Mouse (Mus musculus) forebrain, embryonic 14.5 days (tissue): Measurements from ENCODE around the gene Sec24c. TPM values are rescaled to one million over a fixed set of nuclear protein-coding genes. Genes with fewer than 3 reads are reported as not detected.

Source experiments
- ATAC-seq: fragments of 200-750 bp; cut with Nextera tagmentation; 2 replicates; pipeline ENCODE4 v1.8.0; 2017; ENCODE audit warnings: mild to moderate bottlenecking, moderate library complexity
- DNase-seq: peaks from one replicate; pipeline ENCODE4 v3.0.0-alpha.2; 2015; ENCODE audit warnings: low spot score
- H3K27ac ChIP-seq: fragments of 300-500 bp; sonication (generic); 2 replicates; pipeline ENCODE4 v1.5.1; 2014; ENCODE audit warnings: low read depth, mild to moderate bottlenecking, control low read depth, low read length, moderate library complexity
- H3K27me3 ChIP-seq: fragments of 300-500 bp; sonication (generic); replicated peaks from 2 replicates; pipeline ENCODE4 v1.6.1; 2014; ENCODE audit warnings: low read length, control low read depth, mixed read lengths; ENCODE audit not compliant: control insufficient read depth, insufficient read depth
- H3K36me3 ChIP-seq: fragments of 300-500 bp; sonication (generic); 2 replicates; pipeline ENCODE4 v1.6.1; 2014; ENCODE audit warnings: low read length, control low read depth; ENCODE audit not compliant: control insufficient read depth, insufficient read depth
- H3K4me1 ChIP-seq: fragments of 300-500 bp; sonication (generic); 2 replicates; pipeline ENCODE4 v1.6.1; 2014; ENCODE audit warnings: antibody characterized with exemption, low read length, control low read depth; ENCODE audit not compliant: control insufficient read depth, insufficient read depth
- H3K4me2 ChIP-seq: fragments of 300-500 bp; sonication (generic); 2 replicates; pipeline ENCODE4 v1.6.1; 2014; ENCODE audit warnings: mild to moderate bottlenecking, control low read depth, low read length
- H3K4me3 ChIP-seq: fragments of 300-500 bp; sonication (generic); 2 replicates; pipeline ENCODE4 v1.5.1; 2014; ENCODE audit warnings: low read depth, low read length, control low read depth
- H3K9ac ChIP-seq: fragments of 300-500 bp; sonication (generic); 2 replicates; pipeline ENCODE4 v1.6.1; 2014; ENCODE audit warnings: mild to moderate bottlenecking, low read length, control low read depth, moderate library complexity
- H3K9me3 ChIP-seq: fragments of 300-500 bp; sonication (generic); replicated peaks from 2 replicates; pipeline ENCODE4 v1.6.1; 2016; ENCODE audit warnings: low read length, control low read depth, mixed read lengths; ENCODE audit not compliant: control insufficient read depth
- WGBS: fragments of 180-500 bp; shearing (Covaris S2); extraction: QIAGEN DNeasy Blood & Tissue Kit; methylation state at CpG from one replicate; pipeline ENCODE4 v1.1.7; 2014; 5-methylcytosine and 5-hydroxymethylcytosine counted together
- polyA plus RNA-seq: library from polyadenylated mRNA; unstranded; fragments of >200 nt; fragmentation: Nextera tagmentation; extraction: Ambion mirVana; gene quantifications from 2 replicates; pipeline ENCODE4 v1.2.1, GENCODE M21; 2014

Sec24c gene
- polyA plus RNA-seq, 1 experiment from 2014 or later = 64.9 TPM

DNA sequence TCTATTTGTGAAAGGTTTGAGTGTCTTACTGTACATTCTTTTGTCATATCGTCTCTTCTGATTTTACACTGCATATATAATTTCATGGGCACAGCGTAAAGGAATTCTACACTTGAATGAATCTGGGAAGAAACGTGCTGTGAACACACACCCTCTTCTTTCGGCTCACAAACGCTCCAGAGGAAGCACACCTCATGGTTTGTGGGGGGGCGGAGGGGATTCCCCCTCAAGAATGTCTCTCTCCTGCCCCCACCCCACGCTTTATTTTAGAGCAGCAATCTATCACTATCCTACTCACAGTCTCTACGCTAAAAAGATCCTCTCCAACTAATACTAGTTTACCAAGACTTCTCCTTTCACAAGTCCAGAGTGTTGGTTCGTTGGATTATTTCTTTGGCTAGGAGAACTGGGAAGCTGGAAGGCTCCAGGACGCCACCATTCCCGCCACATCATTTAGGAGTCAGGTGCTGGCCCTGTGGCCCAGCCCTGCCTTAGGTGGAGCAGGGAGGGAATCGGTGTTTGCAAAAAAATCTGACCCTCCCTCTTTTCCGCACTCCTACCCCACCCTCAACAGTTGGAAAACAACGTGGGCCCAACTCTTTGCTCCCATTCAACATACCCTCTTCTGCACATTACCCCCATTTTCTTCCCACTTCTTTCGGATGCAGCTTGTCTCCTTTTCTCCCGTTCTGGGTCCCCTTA, 34.0 kb upstream of the Sec24c start:
- Histone ChIP-seq H3K36me3 (no peaks in the 10 kb centered on the region), H3K9me3 (no peaks in the 10 kb centered on the region), H3K9ac (peak overlapping the region; percentile 90), H3K27me3 (no peaks in the 10 kb centered on the region), H3K4me3 (peak overlapping the region; percentile 78), H3K4me1 (no peaks in the 10 kb centered on the region), H3K4me2 (peak overlapping the region; percentile 82), H3K27ac (peak overlapping the region; percentile 92)
- peak; percentile 38 for DNase-seq
- peak; percentile 60 for ATAC-seq
- WGBS = 2% methylated on average over 16 of the region's 16 CpGs

- DNase-seq (peak; percentile 99), ATAC-seq (peak; percentile 98)
- no peaks in the 10 kb centered on the region for H3K4me1 ChIP-seq
Measured at GRCm38 (mm10) chr14:20640644-20641437, 33.3 kb upstream of the Sec24c start, which contains the start of gene Usp54. Gene Usp54, minus strand, starts transcription at chr14:20641063.

GRCm38 (mm10) chr14:20641438-20641875, 32.7 kb upstream of the Sec24c start:
- Histone ChIP-seq H3K4me1 (no peaks in the 10 kb centered on the region), H3K9me3 (no peaks in the 10 kb centered on the region), H3K9ac (peak overlapping the region; percentile 90), H3K27me3 (no peaks in the 10 kb centered on the region), H3K27ac (peak overlapping the region; percentile 92; the same call in 1 of the 2 replicates), H3K36me3 (no peaks in the 10 kb centered on the region), H3K4me3 (peak overlapping the region; percentile 78), H3K4me2 (peak overlapping the region; percentile 63)
- 11% methylated on average over 10 of the region's 10 CpGs for WGBS
- no peak for ATAC-seq
- peak; percentile 15 for DNase-seq

More at GRCm38 (mm10) chr14:20640644-20641437, 33.3 kb upstream of the Sec24c start, which contains the start of gene Usp54:
- Histone ChIP-seq H3K36me3 (no peaks in the 10 kb centered on the region), H3K27me3 (no peaks in the 10 kb centered on the region), H3K4me2 (peak within 1 kb of the TSS; percentile 82), H3K9ac (peak within 1 kb of the TSS; percentile 90), H3K4me3 (peak within 1 kb of the TSS; percentile 78), H3K9me3 (no peaks in the 10 kb centered on the region), H3K27ac (peak within 1 kb of the TSS; percentile 92)
- WGBS = under 1% methylated on average over 73 of the region's 73 CpGs

GRCm38 (mm10) chr14:20645547-20645946, 28.6 kb upstream of the Sec24c start:
- Histone ChIP-seq H3K27me3 (no peaks in the 10 kb centered on the region), H3K4me3 (no peak overlapping the region), H3K27ac (no peak overlapping the region), H3K4me1 (no peaks in the 10 kb centered on the region), H3K9ac (no peak overlapping the region), H3K4me2 (no peak overlapping the region), H3K36me3 (no peaks in the 10 kb centered on the region), H3K9me3 (no peaks in the 10 kb centered on the region)
- no peak for DNase-seq
- 33% methylated on average over 3 of the region's 3 CpGs for WGBS
- no peak for ATAC-seq

DNA sequence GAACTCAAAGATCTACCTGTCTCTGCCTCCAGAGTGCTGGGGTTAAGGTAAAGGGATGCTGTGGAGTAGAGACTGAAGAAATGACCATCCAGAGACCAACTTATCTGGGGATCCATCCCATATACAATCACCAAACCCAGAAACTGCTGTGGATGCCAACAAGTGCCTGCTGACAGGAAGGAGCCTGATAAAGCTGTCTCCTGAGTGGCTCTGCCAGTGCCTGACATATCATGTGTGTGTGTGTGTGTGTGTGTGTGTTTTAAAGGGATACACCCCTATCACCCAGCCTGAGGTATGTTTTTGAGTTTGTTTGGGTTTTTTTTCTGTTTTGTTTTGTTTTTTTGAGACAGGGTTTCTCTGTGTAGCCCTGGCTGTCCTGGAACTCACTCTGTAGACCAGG, 27.7 kb upstream of the Sec24c start:
- Histone ChIP-seq H3K27ac (no peak overlapping the region), H3K4me3 (no peak overlapping the region), H3K36me3 (no peaks in the 10 kb centered on the region), H3K27me3 (no peaks in the 10 kb centered on the region), H3K4me2 (no peak overlapping the region), H3K9ac (no peak overlapping the region), H3K4me1 (no peaks in the 10 kb centered on the region), H3K9me3 (no peaks in the 10 kb centered on the region)
- DNase-seq (no peak), ATAC-seq (no peak)

GRCm38 (mm10) chr14:20651000-20651399, 23.1 kb upstream of the Sec24c start:
- Histone ChIP-seq H3K27me3 (no peaks in the 10 kb centered on the region), H3K4me2 (no peak overlapping the region), H3K4me3 (no peak overlapping the region), H3K9ac (no peak overlapping the region), H3K4me1 (no peaks in the 10 kb centered on the region), H3K36me3 (no peaks in the 10 kb centered on the region), H3K9me3 (no peaks in the 10 kb centered on the region), H3K27ac (no peak overlapping the region)
- DNase-seq (no peak), ATAC-seq (no peak)
- WGBS = 86% methylated on average over 2 of the region's 2 CpGs

DNA sequence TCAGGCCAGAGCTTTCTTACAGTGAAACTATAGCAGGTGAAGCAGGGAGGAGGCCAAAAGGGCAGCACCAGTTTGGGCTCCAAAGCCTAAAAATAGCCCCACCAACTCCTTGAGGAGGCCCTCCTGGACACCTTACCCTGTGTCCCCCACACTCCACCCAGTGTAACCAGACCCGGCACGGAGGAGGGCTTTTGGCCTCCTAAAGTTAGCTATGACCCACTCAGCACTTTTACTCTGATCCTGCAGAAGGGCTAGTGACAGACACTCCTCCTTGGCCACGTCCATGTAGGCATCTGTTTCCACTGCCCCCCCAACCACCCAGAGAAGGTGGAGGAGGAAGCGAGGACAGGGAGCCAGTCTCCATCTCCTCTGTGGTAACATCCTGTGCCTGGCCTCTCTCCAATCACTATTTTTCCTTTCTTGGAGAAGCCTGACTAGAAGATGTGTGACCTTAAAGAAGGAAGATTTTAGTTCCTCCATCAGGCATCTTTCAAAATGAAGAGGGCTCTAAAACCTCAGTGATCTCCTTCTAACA, 22.3 kb upstream of the Sec24c start:
- Histone ChIP-seq H3K4me2 (no peak overlapping the region), H3K27ac (no peak overlapping the region), H3K27me3 (no peaks in the 10 kb centered on the region), H3K4me3 (no peak overlapping the region), H3K36me3 (no peaks in the 10 kb centered on the region), H3K4me1 (no peaks in the 10 kb centered on the region), H3K9ac (no peak overlapping the region), H3K9me3 (no peaks in the 10 kb centered on the region)
- DNase-seq (no peak), ATAC-seq (no peak)
- WGBS = 80% methylated on average over 4 of the region's 4 CpGs

DNA sequence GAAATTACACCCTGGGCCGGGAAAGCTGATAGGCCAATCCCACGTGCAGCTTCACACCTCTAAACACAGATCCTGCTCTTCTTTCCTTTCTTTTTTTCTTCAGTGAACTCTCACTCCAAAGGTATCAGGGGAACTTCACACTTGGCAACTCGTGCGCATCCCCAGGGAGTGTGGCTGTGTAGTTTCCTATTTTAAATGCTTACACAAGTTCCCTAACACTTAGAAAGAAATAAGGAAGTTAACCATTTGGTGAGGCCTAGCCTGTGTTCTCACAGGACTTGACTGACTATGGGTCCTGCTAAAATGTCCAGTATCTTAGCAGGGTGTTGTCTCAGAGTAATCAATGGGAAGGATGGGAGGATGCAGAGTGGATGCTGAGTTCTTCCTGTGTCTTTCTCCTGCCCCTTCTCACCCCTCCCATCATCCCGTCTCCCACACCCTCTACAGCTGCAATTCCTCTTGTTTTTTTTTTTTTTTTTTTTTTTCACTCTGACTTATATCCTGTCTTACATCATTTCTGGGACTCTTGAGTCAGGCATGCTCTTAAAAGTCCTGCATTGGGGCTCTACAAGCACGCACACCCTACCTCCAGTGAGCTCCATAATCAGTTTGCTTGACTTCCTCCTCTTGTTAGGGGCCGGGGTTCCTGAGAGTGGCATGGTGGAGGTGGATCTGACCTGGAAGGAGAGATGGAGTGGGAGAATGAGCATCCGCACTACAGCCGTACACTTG, 19.3 kb upstream of the Sec24c start:
- H3K27ac ChIP-seq = no peak overlapping the region
- 85% methylated on average over 9 of the region's 9 CpGs for WGBS
- no peaks in the 10 kb centered on the region for H3K4me1 ChIP-seq
- H3K4me2 ChIP-seq = no peak overlapping the region
- no peak overlapping the region for H3K4me3 ChIP-seq
- ATAC-seq (no peak), DNase-seq (no peak)
- no peaks in the 10 kb centered on the region for H3K27me3 ChIP-seq
- no peaks in the 10 kb centered on the region for H3K9me3 ChIP-seq
- H3K36me3 ChIP-seq = no peaks in the 10 kb centered on the region
- no peak overlapping the region for H3K9ac ChIP-seq
